Mouse (Mus musculus): ENCODE measurements around the gene Prkn.

GRCm38 (mm10) chr17:11866231-11866630 is 1026.0 kb downstream of the Prkn start:
- TF ChIP-seq POLR2A (IDR thresholded peaks at IDR 0.05; ENCODE audit: borderline replicate concordance, extremely low read depth, low read depth, low read length) (no peak), CTCF (IDR thresholded peaks at IDR 0.05; ENCODE audit: insufficient read depth, low read length) (no peak)

All from lung, adult 2 months (tissue).